Mouse (Mus musculus) macrophage (primary cell): ENCODE measurements around the gene Ccdc190. TPM values are rescaled to one million over a fixed set of nuclear protein-coding genes. Genes with fewer than 3 reads are reported as not detected.

Experiments
- H3K27ac ChIP-seq: fragments of 350-480 bp; formaldehyde crosslinking; 2 replicates; pipeline ENCODE4 v1.9.0; 2021
- H3K36me3 ChIP-seq: fragments of 350-480 bp; formaldehyde crosslinking; 2 replicates; pipeline ENCODE4 v1.9.0; 2021; ENCODE audit errors: inconsistent target
- H3K4me3 ChIP-seq: fragments of 350-480 bp; formaldehyde crosslinking; 2 replicates; pipeline ENCODE4 v1.9.0; 2021; ENCODE audit errors: inconsistent target
- H3K79me2 ChIP-seq: fragments of 350-480 bp; formaldehyde crosslinking; 2 replicates; pipeline ENCODE4 v1.9.0; 2021; ENCODE audit errors: inconsistent target
- WGBS: methylation state at CpG from one replicate; pipeline ENCODE4 v1.1.7; 2026; ENCODE audit warnings: inconsistent platforms; ENCODE audit not compliant: missing documents; 5-methylcytosine and 5-hydroxymethylcytosine counted together
- polyA plus RNA-seq: library from polyadenylated mRNA; stranded (reverse); fragments of 250-400 nt; gene quantifications from 3 replicates; pipeline ENCODE4 v1.2.4, GENCODE M21; 2018; ENCODE audit warnings: inconsistent platforms
- total RNA-seq, 78 experiments: library from RNA; depleted of rRNA; stranded (reverse); fragments of 250-400 nt; gene quantifications; 1 replicate in 9 of 78; 2 replicates in 24 of 78; 3 replicates in 43 of 78; 4 replicates in 2 of 78; pipeline ENCODE4 v1.2.4; 2018; ENCODE audit warnings: inconsistent platforms in 56 of 78

Ccdc190 gene
- not detected for total RNA-seq (2018; cell fraction: chromatin; rRNA removed)
- not detected for total RNA-seq (2018; cell fraction: cytosol; rRNA removed)
- total RNA-seq (2018; cell fraction: nucleus; rRNA removed): not detected
- polyA plus RNA-seq: not detected in 3 replicates

DNA sequence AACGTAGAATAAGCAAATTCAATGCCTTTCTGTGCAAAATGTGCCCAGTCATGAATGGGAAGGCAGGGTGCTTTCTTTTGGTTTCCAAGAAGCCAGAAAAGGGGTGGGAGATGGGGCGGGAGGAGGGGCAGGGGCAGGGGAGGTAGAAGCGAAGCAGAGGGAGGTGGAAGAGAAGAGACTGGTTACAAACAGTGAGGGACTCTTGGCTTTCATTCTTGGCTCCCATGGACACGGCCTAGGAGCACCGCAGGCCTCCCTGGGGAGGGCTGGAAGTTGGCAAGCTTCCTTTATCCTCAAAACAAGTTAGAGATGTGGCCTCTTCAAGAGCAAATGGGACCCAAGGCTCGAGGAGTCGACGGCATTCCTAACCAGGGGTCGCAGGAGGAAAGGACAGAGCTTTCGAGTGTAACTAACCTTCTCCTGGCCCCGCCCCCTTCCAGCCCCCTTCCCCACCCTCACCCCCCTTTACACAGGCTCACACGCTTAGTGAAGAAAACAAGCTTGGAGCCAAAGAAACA lies at the start of gene Ccdc190:
Ccdc190 (plus strand) TSS at position 195 of the 518 bp plus-strand sequence.
- no peak within 1 kb of the TSS for H3K4me3 ChIP-seq
- no peaks in the 10 kb centered on the region for H3K36me3 ChIP-seq
- no peaks in the 10 kb centered on the region for H3K79me2 ChIP-seq
- WGBS: 29% methylated on average over 12 of the region's 12 CpGs
- H3K27ac ChIP-seq: no peak within 1 kb of the TSS

DNA sequence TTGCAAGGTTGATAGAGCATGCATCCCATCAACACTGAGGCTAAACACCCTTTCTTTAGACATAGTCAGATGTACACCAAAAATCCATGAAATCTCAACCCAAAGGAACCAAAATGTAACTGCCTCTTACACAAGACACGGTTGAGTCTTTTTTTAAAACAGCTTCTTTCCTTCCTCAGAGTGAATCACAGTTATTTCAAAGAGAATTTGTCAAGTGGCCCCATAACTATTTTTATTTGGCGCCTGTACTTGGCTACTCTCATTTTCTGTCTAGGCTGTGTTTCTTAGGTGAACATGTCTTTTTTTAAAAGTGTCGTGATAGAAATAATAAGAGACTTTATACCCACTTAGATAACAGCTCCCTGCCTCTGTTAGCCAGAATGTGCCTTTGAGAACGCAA lies 49.4 kb upstream of the Ccdc190 start:
- Histone ChIP-seq H3K27ac (no peak overlapping the region), H3K4me3 (no peak overlapping the region), H3K36me3 (no peaks in the 10 kb centered on the region), H3K79me2 (no peaks in the 10 kb centered on the region)
- WGBS: 91% methylated on average over 4 of the region's 4 CpGs

DNA sequence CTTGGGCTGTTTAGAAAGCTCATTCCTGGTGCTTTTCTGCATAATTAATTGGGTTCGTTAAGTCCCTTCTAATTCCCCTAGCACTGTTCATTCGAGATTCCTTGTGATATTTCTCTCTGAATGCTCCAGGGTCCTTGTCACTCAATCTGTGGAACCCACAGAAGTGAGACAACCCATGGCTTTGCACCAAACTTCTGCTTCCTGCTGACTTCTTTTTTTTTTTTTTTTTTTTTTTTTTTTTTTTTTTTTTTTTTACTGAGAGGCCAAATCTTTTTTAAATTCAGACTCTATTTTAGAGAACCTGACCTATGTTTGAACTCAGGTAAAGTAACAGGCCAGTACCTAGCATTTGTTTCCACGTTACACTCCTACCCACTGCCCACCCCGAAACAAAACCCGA lies 48.3 kb upstream of the Ccdc190 start:
- Histone ChIP-seq H3K4me3 (no peak overlapping the region), H3K36me3 (no peaks in the 10 kb centered on the region), H3K27ac (no peak overlapping the region), H3K79me2 (no peaks in the 10 kb centered on the region)
- 72% methylated on average over 5 of the region's 5 CpGs for WGBS

DNA sequence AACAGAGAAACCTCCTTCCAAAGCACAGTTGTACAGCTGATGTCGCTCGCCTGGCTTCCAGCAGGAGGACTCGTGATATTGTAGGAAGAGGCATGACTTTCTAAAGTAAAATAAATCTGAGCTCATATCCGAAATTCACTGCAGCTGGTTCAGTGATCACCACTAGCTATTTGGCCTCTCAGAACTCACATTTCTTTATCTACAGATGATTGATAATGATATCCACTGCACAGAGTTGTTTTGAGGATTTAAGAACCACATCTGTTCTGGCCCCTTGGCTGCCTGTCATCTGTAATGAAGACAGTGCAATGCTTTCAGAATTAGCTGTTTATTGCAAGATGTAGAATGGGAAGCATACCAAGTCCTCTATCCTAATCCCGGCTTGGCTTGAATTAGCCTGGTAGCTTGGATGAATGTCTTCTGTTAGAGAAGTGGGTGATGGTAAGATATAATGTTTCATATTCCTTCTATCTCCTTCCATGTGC lies 45.3 kb upstream of the Ccdc190 start:
- Histone ChIP-seq H3K27ac (no peak overlapping the region), H3K79me2 (no peaks in the 10 kb centered on the region), H3K36me3 (no peaks in the 10 kb centered on the region), H3K4me3 (no peak overlapping the region)
- WGBS: 85% methylated on average over 5 of the region's 5 CpGs

DNA sequence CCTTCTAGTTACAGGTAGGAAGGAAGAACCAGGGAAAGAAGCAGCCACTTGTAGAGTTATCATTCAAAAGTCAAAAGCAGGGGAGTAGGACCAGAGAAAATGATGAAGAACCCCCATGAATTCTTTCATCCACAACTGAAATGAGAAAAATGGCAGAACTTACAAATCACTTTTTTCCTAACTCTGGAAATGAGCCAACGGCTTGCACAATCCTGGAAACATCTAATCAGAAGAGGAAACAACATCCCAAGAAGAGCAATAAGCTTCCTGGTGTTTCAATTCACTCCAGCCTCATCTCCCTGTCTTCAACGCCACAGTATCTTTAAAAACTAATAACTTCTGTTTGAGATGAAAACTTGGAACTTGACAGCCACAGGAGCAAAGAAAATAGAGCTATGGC lies 39.2 kb upstream of the Ccdc190 start:
- no peaks in the 10 kb centered on the region for H3K79me2 ChIP-seq
- H3K36me3 ChIP-seq: no peaks in the 10 kb centered on the region
- H3K4me3 ChIP-seq: no peak overlapping the region
- WGBS: 69% methylated on average over 2 of the region's 2 CpGs
- no peak overlapping the region for H3K27ac ChIP-seq

DNA sequence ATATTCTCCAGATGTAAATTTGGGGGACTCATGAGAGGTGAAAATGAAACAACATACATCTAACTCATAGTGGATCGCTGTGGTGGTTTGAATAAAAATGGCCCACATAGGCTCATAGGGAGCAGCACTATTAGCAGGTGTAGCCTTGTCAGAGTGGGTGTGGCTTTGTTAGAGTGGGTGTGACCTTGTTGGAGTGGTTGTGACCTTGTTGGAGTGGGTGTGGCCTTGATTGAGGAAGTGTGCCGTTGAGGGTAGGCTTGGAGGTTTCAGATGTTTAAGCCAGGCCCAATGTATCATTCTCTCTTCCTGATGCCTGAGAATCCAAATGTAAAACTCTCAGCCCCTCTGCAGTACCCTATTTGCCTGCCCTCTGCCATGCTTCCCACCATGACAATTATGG lies 34.5 kb upstream of the Ccdc190 start:
- no peaks in the 10 kb centered on the region for H3K36me3 ChIP-seq
- H3K27ac ChIP-seq: no peak overlapping the region
- 57% methylated on average over 2 of the region's 2 CpGs for WGBS
- no peak overlapping the region for H3K4me3 ChIP-seq
- no peaks in the 10 kb centered on the region for H3K79me2 ChIP-seq

DNA sequence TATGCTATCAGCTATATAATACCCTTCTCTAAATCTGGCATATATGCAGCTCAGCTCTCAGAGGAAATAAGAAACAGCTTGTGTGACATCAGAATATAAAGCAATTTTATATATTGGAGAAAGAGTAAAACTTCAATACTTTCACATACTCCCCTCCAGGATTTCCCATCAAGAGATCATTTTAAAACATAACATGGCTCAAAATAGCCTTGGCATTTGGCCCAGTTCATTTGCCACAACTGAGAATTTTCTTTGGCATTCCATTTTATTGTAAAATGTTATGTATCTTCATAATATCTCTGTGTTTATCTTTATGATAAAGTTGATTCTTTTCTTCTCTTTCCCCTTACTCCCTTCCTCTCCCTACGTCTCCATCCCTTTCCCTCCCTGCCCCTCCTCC lies 32.8 kb upstream of the Ccdc190 start:
- Histone ChIP-seq H3K27ac (no peak overlapping the region), H3K79me2 (no peaks in the 10 kb centered on the region), H3K36me3 (no peaks in the 10 kb centered on the region), H3K4me3 (no peak overlapping the region)
- WGBS: 89% methylated on average over 1 of the region's 1 CpGs

DNA sequence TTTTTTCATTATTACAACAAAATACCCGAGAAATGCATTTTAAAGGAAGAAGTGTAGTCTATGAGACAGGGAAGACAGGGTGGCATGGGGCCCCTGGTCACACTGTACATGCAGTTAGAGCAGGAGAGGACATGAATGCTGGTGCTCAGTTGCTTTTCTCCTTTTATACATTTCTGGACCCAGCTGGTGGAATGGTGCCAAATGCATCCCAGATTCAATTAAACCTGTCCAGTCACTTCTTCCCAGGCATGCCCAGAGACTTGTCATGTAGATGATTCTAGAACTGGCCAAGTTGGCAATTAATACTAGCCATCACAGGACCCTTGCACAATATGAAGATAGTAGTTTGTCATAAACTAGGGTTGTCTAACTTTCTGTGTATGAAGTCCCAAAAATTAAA lies 30.5 kb upstream of the Ccdc190 start:
- Histone ChIP-seq H3K36me3 (no peaks in the 10 kb centered on the region), H3K4me3 (no peak overlapping the region), H3K79me2 (no peaks in the 10 kb centered on the region), H3K27ac (no peak overlapping the region)
- 40% methylated on average over 1 of the region's 1 CpGs for WGBS

DNA sequence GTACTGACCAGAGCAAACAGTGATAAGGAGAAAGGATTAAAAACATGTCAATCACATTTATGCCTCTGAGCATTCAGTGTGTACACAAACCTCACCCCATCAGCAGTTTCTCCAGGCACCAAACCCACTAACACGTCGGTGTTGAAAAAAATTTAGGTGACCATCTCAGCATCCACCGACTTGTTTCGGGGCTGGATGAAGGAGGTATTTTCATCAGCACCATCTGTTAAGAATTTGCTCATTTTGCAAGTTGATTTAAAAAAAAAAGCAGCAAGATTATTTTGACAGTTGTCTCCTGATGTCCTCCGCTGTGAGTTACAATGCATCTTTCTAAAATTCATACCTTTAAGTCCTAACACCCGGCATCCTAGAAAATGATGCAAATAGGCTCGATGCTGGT lies 29.8 kb upstream of the Ccdc190 start:
- Histone ChIP-seq H3K79me2 (no peaks in the 10 kb centered on the region), H3K4me3 (no peak overlapping the region)
- 91% methylated on average over 7 of the region's 7 CpGs for WGBS

DNA sequence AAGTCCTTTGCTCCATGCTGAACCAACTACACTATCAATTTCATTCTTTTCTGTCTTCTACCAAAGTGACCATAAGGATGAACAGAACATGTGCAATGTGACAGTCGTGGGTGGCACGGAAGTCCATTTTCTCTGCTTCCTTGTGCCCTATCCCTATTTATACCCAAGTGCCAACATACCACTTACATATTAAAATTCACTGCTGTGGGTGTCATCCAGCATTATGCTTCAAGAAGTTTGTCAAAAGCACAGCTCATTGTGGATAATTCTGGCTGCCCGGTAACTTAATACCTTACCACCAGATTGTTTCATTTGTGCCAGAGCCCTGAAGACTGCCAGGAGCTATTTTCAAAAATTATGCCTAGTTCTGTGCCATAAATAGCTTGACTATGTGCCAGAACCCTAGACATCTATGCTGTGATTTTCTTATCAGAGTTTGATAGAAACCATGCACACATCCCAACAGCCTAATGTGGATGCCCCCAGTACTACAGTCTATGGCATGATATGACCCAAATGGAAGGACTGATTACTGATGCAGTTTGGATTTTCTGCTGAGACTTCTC lies 27.6 kb upstream of the Ccdc190 start:
- Histone ChIP-seq H3K27ac (no peak overlapping the region), H3K79me2 (no peaks in the 10 kb centered on the region), H3K4me3 (no peak overlapping the region), H3K36me3 (no peaks in the 10 kb centered on the region)
- 93% methylated on average over 3 of the region's 3 CpGs for WGBS

More for the DNA sequence above, 29.8 kb upstream of the Ccdc190 start:
- Histone ChIP-seq H3K36me3 (no peaks in the 10 kb centered on the region), H3K27ac (no peak overlapping the region)

DNA sequence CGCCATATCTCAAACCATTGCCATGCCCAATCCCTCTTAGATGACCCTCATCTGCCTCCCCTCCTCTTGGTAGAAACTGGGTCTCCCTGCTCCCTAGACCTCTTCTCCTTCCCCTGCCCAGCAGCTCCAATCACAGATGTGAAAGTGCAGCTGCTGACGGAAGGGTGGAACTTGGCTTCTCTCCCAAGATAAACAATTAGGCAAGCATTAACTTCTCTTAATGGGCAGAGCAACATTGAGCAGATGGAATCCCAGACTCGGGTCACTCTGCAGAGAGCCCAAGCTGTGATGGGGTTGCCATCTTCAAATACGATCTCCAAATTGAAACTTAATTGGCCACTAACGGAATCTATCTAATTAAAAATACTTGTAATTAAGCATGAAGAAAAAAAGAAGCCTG lies 19.3 kb upstream of the Ccdc190 start:
- H3K36me3 ChIP-seq: no peaks in the 10 kb centered on the region
- H3K4me3 ChIP-seq: no peak overlapping the region
- H3K79me2 ChIP-seq: no peaks in the 10 kb centered on the region
- no peak overlapping the region for H3K27ac ChIP-seq
- WGBS: 95% methylated on average over 5 of the region's 5 CpGs

DNA sequence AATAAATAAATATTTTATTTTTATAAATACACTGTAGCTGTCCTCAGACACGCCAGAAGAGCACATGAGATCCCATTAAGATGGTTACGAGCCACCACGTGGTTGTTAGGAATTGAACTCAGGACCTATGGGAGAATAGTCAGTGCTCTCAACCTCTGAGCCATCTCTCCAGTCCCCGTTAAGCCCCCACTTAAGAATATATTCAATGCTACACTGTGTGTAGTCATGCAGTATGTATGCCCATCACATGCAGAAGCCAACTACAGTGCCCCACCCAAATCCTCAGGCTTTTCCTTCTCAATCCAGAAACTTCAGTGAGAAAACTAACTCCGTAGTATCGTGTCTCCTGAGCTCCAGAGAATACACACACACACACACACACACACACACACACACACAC lies 18.8 kb upstream of the Ccdc190 start:
- H3K36me3 ChIP-seq: no peaks in the 10 kb centered on the region
- 79% methylated on average over 6 of the region's 6 CpGs for WGBS
- no peaks in the 10 kb centered on the region for H3K79me2 ChIP-seq
- H3K4me3 ChIP-seq: no peak overlapping the region
- no peak overlapping the region for H3K27ac ChIP-seq

DNA sequence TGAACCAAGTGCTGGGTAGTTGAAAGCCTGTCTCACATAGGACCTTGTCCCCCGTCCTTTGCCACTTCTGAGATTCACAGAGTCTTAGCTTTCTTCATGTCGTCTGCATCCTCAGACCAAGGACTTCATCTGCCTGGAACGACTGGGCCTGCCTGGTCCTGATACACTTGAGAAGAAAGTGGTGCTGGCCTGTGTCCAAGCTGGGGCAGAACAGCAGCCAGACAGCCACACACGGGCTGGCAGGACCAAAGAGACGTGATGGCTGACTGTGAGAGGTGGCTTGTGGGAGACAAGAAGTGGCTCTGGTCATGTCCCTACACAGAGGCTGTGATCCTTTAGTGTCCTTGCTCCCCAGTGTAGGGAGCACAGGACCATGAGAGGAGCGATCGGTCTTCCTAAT lies 17.7 kb upstream of the Ccdc190 start:
- Histone ChIP-seq H3K79me2 (no peaks in the 10 kb centered on the region), H3K36me3 (no peaks in the 10 kb centered on the region), H3K4me3 (no peak overlapping the region), H3K27ac (no peak overlapping the region)
- 78% methylated on average over 7 of the region's 7 CpGs for WGBS

DNA sequence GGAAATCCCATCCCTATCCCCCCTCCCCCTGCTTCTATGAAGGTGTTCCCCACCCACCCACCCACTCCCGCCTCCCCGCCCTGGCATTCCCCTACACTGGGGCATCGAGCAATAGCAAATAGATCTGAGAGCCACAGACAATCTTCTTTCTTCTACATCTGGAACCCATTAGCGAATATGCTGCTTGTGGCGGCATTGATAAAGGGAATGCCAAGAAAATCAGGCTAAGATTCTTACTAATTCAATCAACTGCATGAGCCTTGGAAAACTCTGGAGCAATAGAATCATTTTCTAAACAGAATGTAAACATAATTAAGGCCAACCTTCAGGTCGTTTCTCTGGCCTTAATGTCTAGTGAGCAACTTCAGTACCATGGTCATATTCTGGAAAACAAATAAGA lies 16.9 kb upstream of the Ccdc190 start:
- no peaks in the 10 kb centered on the region for H3K36me3 ChIP-seq
- H3K27ac ChIP-seq: no peak overlapping the region
- no peaks in the 10 kb centered on the region for H3K79me2 ChIP-seq
- 83% methylated on average over 3 of the region's 6 CpGs for WGBS
- no peak overlapping the region for H3K4me3 ChIP-seq

DNA sequence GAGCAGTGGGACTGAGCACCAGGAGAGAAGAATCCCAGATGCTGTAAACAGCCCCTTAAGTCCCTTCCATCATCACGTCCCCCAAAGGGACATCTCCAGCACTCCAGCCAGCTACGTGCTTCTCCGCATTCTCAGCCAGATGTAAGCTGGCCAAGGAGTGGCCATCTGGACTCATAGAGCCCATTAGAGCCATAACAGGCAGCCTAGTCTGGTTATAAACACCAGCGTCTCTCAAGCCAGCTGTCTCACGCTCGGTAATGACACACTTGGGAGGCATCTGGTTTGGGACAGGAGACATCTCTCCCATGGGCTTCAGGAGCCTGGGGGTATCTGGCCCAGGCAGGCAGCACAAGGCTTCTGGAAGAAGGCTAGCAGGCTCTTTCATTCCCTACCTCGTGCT lies 11.8 kb upstream of the Ccdc190 start:
- no peaks in the 10 kb centered on the region for H3K79me2 ChIP-seq
- no peak overlapping the region for H3K27ac ChIP-seq
- H3K36me3 ChIP-seq: no peaks in the 10 kb centered on the region
- WGBS: 48% methylated on average over 7 of the region's 7 CpGs
- no peak overlapping the region for H3K4me3 ChIP-seq
